Mouse (Mus musculus): ENCODE measurements around the gene H2-D1.

DNA sequence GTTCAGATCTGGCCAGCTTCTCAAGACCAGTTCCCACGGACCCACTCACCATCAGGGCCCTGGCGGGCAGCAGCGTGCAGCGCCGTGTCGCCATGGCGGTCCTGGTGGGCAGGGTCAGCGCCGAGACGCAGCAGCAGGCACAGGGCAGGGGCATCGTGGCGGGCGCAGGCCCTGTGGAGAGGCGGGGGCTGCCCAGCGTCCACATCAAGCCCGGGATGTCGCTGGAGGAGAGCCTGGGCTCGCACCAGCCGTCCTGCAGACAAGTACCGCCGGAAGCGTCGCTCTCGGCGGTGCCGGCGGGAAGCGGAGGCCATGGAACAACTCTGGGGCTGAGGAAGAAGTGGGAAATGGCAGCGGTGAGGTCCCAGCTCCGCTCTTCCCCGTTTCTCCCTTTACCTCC is 27.6 kb upstream of the H2-D1 start:
- TF ChIP-seq CTCF (IDR thresholded peaks at IDR 0.05; ENCODE audit: low read depth) (0 out of 2 replicates have a peak, but pooled peaks have one; percentile 13), EP300 (IDR thresholded peaks at IDR 0.05; ENCODE audit: low read depth) (no peak)
